Mouse (Mus musculus): ENCODE measurements around the gene Ppp2r5e. TPM values are rescaled to one million over a fixed set of nuclear protein-coding genes. Genes with fewer than 3 reads are reported as not detected.

Ppp2r5e gene
- polyA plus RNA-seq, 1 experiment from 2014 or later: 13.6 TPM

DNA sequence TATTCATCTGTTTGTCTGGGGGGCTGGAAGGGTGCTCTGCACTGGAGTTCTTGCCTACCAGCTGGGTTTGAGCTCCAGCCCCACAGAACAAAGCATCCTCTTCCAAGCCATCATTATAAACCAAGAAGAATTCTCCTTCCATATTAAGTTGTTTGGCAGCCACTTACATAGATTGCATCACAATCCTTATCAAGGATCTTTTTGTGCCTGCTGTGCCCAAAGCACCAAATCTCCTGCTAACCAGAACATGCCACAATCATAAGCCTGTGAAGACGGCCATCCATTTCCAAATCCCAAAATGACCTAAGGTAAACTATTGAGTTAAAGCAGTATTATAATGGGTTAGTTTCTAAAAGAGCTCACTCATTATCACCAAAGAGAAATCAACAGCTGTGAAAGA lies 25.9 kb downstream of the Ppp2r5e start:
- Histone ChIP-seq H3K4me2 (ENCODE audit: low read length) (no peak overlapping the region), H3K4me1 (replicated peaks; ENCODE audit: control insufficient read depth, insufficient read depth, low read length) (peaks cover 9% of the 10 kb centered on the region), H3K27ac (ENCODE audit: low read depth) (no peak overlapping the region), H3K27me3 (replicated peaks; ENCODE audit: control insufficient read depth, insufficient read depth, low read length) (no peaks in the 10 kb centered on the region), H3K9ac (ENCODE audit: low read length) (no peak overlapping the region), H3K36me3 (ENCODE audit: control insufficient read depth, insufficient read depth, low read length) (no peaks in the 10 kb centered on the region), H3K9me3 (ENCODE audit: control insufficient read depth, low read length) (no peaks in the 10 kb centered on the region), H3K4me3 (ENCODE audit: low read depth, low read length) (no peak overlapping the region)
- WGBS: 75% methylated on average over 1 of the region's 1 CpGs
- no peak for ATAC-seq (replicated peaks; ENCODE audit: low FRiP score, low TSS enrichment, low read depth)
- DNase-seq (ENCODE audit: low spot score): no peak

DNA sequence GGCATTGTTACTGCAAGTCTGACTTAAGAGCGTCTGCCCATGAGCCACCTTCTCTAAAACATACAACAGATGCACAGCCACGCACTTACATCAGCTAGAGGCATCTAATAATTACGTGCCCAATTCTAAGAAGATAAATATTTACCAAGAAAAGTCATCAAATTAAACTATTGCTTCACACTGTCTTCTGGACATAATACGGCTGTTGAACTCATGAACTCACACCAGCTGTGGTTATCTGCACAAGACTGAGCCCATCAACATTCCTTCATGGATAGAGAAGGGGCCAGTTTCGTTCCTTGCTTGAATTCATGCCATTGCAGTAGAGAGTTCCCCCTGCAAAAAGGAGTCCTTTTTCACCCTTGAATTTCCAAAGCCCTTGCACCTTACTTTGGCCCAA lies 28.3 kb downstream of the Ppp2r5e start:
- no peak for DNase-seq (ENCODE audit: low spot score)
- Histone ChIP-seq H3K27ac (ENCODE audit: low read depth) (no peak overlapping the region), H3K36me3 (ENCODE audit: control insufficient read depth, insufficient read depth, low read length) (no peaks in the 10 kb centered on the region), H3K9ac (ENCODE audit: low read length) (no peak overlapping the region), H3K4me2 (ENCODE audit: low read length) (no peak overlapping the region), H3K27me3 (replicated peaks; ENCODE audit: control insufficient read depth, insufficient read depth, low read length) (no peaks in the 10 kb centered on the region), H3K4me3 (ENCODE audit: low read depth, low read length) (no peak overlapping the region), H3K9me3 (ENCODE audit: control insufficient read depth, low read length) (no peaks in the 10 kb centered on the region), H3K4me1 (replicated peaks; ENCODE audit: control insufficient read depth, insufficient read depth, low read length) (peaks cover 9% of the 10 kb centered on the region)
- no peak for ATAC-seq (replicated peaks; ENCODE audit: low FRiP score, low TSS enrichment, low read depth)
- 36% methylated on average over 5 of the region's 5 CpGs for WGBS

DNA sequence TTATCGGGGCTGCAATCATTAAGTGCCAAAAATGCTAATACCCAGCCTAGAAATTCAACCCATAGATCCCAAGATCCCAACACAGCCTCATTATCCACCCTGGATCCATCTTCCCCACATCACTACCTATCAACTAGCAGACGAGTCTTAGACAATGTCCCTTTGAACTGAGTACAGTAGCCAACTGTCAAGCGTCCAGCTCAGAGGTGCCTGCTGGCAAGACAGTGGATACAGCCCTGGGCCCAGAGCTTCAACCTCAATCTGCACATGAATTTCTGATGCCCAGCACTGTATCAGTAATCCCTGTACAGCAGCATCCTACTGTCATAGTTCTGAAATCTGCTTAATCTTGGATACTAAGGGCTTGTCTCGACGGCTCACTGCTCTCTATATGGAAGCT lies 30.3 kb downstream of the Ppp2r5e start:
- Histone ChIP-seq H3K9ac (ENCODE audit: low read length) (no peak overlapping the region), H3K4me3 (ENCODE audit: low read depth, low read length) (no peak overlapping the region), H3K36me3 (ENCODE audit: control insufficient read depth, insufficient read depth, low read length) (no peaks in the 10 kb centered on the region), H3K27me3 (replicated peaks; ENCODE audit: control insufficient read depth, insufficient read depth, low read length) (no peaks in the 10 kb centered on the region), H3K9me3 (ENCODE audit: control insufficient read depth, low read length) (no peaks in the 10 kb centered on the region), H3K4me2 (ENCODE audit: low read length) (no peak overlapping the region), H3K27ac (ENCODE audit: low read depth) (no peak overlapping the region), H3K4me1 (replicated peaks; ENCODE audit: control insufficient read depth, insufficient read depth, low read length) (peaks cover 9% of the 10 kb centered on the region)
- DNase-seq (ENCODE audit: low spot score): no peak
- no peak for ATAC-seq (replicated peaks; ENCODE audit: low FRiP score, low TSS enrichment, low read depth)
- WGBS: 90% methylated on average over 5 of the region's 5 CpGs

DNA sequence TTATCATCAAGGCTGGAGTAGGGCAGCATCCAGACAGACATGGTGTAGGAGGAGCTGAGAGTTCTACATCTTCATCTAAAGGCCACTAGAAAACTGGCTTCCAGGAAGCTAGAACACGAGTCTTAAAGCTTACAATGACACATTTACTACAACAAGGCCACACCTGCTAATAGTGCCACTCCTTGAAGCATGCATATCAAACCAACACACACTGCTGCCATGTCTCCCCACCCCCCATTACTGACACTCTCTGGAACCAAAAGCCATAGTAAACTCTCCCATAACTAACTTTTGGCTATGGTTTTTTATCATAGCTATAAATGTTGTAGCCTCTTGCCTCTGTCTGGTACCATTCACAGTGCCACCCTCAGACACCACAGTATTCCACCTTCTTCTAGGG lies 31.5 kb downstream of the Ppp2r5e start:
- no peak for ATAC-seq (replicated peaks; ENCODE audit: low FRiP score, low TSS enrichment, low read depth)
- 61% methylated on average over 1 of the region's 1 CpGs for WGBS

DNA sequence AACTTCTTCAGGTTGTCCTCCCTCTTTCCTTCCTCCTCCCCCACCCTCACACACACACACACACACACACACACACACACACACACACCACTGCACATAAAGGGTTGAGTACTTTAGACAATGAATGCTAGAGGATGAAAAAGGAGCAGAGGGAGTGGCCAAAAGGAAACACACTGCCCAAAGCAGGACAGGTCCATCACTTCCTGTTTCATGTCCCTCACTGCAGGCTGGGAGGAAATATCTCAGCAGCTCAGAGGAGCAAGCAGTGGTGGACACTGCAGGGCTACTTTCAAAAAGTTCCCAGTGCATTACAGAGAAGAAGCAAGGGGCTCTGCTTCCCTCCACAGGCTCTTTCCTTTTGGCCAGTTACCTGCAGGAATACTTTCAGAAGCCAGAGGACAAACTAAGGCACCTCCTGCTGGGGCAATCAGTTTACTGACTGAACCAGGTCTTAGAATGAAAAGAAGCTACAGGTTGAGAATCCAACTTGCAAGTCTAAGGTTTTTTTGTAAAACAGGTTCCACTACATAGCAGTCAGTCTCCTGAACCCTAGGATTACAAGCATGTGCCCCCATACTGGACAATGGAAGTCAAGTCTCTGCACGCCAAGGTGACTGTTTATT lies 32.9 kb downstream of the Ppp2r5e start:
- 92% methylated on average over 1 of the region's 1 CpGs for WGBS
- H3K9me3 ChIP-seq (ENCODE audit: control insufficient read depth, low read length): no peaks in the 10 kb centered on the region
- H3K36me3 ChIP-seq (ENCODE audit: control insufficient read depth, insufficient read depth, low read length): no peaks in the 10 kb centered on the region
- H3K27me3 ChIP-seq (replicated peaks; ENCODE audit: control insufficient read depth, insufficient read depth, low read length): no peaks in the 10 kb centered on the region
- peaks cover 6% of the 10 kb centered on the region for H3K4me1 ChIP-seq (replicated peaks; ENCODE audit: control insufficient read depth, insufficient read depth, low read length)
- DNase-seq (ENCODE audit: low spot score): no peak
- H3K9ac ChIP-seq (ENCODE audit: low read length): no peak overlapping the region
- H3K4me3 ChIP-seq (ENCODE audit: low read depth, low read length): no peak overlapping the region
- H3K4me2 ChIP-seq (ENCODE audit: low read length): no peak overlapping the region
- ATAC-seq (replicated peaks; ENCODE audit: low FRiP score, low TSS enrichment, low read depth): no peak
- H3K27ac ChIP-seq (ENCODE audit: low read depth): no peak overlapping the region

More for the DNA sequence above, 31.5 kb downstream of the Ppp2r5e start:
- no peak overlapping the region for H3K9ac ChIP-seq (ENCODE audit: low read length)
- DNase-seq (ENCODE audit: low spot score): no peak
- H3K36me3 ChIP-seq (ENCODE audit: control insufficient read depth, insufficient read depth, low read length): no peaks in the 10 kb centered on the region
- H3K27ac ChIP-seq (ENCODE audit: low read depth): no peak overlapping the region
- H3K9me3 ChIP-seq (ENCODE audit: control insufficient read depth, low read length): no peaks in the 10 kb centered on the region
- no peak overlapping the region for H3K4me2 ChIP-seq (ENCODE audit: low read length)
- no peak overlapping the region for H3K4me3 ChIP-seq (ENCODE audit: low read depth, low read length)
- H3K4me1 ChIP-seq (replicated peaks; ENCODE audit: control insufficient read depth, insufficient read depth, low read length): peaks cover 9% of the 10 kb centered on the region
- H3K27me3 ChIP-seq (replicated peaks; ENCODE audit: control insufficient read depth, insufficient read depth, low read length): no peaks in the 10 kb centered on the region

DNA sequence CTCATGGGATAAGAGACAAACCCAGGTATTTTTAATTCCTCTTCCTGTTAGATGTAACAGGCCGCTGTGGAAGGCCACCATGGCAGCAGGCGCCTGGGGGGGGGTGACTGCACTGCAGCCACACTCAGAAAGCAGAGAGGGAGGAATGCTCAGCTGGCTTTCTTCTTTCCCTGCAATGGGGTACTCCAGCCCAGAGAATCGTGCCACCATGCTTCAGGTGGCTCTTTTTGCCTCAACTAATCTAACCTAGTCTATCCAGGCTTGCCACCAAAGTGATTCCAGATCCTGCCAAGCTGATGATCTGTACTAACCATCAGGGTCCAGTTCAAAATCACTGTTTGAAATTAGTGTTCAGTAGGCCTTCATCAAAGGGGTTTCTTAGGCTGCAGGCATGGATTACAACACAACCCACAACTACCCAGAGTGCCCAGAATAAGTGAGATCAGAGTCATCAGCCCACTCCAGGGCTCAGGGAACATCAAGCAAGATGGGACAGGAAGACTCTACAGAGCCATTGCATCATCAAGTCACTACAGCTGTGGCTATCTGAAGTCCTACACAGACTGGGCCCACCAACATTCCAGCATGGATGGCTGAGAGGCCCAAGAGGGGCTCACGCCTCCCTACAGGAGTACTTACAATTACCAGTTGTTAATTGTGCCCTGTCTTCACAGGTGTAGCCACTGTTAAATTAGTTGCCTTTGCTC lies 35.2 kb downstream of the Ppp2r5e start:
- Histone ChIP-seq H3K4me2 (ENCODE audit: low read length) (no peak overlapping the region), H3K4me3 (ENCODE audit: low read depth, low read length) (no peak overlapping the region), H3K4me1 (replicated peaks; ENCODE audit: control insufficient read depth, insufficient read depth, low read length) (peaks cover 2% of the 10 kb centered on the region), H3K27ac (ENCODE audit: low read depth) (no peak overlapping the region), H3K27me3 (replicated peaks; ENCODE audit: control insufficient read depth, insufficient read depth, low read length) (no peaks in the 10 kb centered on the region), H3K9ac (ENCODE audit: low read length) (no peak overlapping the region), H3K9me3 (ENCODE audit: control insufficient read depth, low read length) (no peaks in the 10 kb centered on the region), H3K36me3 (ENCODE audit: control insufficient read depth, insufficient read depth, low read length) (no peaks in the 10 kb centered on the region)
- 87% methylated on average over 4 of the region's 4 CpGs for WGBS
- DNase-seq (ENCODE audit: low spot score) (no peak), ATAC-seq (replicated peaks; ENCODE audit: low FRiP score, low TSS enrichment, low read depth) (no peak)

DNA sequence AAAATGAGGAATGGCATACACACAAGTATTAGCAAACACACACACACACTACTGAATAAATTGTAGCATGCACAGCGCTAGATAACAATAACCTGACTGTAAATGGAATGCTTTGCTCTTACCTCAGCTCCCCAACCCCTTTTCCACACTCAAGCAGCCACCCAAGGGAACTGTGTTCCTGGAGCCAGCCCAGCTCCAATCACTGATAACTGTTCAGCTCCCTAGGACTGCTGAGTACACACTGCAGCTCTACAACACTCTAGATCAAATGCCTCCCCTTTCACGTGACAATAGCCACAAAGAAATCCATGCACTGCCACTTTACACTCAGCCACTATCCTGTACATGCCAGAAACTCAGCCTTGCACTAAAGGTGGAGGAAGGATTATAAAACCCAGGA lies 36.8 kb downstream of the Ppp2r5e start:
- peaks cover 2% of the 10 kb centered on the region for H3K4me1 ChIP-seq (replicated peaks; ENCODE audit: control insufficient read depth, insufficient read depth, low read length)
- H3K9ac ChIP-seq (ENCODE audit: low read length): no peak overlapping the region
- H3K9me3 ChIP-seq (ENCODE audit: control insufficient read depth, low read length): no peaks in the 10 kb centered on the region
- no peaks in the 10 kb centered on the region for H3K27me3 ChIP-seq (replicated peaks; ENCODE audit: control insufficient read depth, insufficient read depth, low read length)
- no peak overlapping the region for H3K4me3 ChIP-seq (ENCODE audit: low read depth, low read length)
- ATAC-seq (replicated peaks; ENCODE audit: low FRiP score, low TSS enrichment, low read depth) (no peak), DNase-seq (ENCODE audit: low spot score) (no peak)
- H3K4me2 ChIP-seq (ENCODE audit: low read length): no peak overlapping the region
- 74% methylated on average over 2 of the region's 2 CpGs for WGBS
- no peak overlapping the region for H3K27ac ChIP-seq (ENCODE audit: low read depth)
- H3K36me3 ChIP-seq (ENCODE audit: control insufficient read depth, insufficient read depth, low read length): no peaks in the 10 kb centered on the region

DNA sequence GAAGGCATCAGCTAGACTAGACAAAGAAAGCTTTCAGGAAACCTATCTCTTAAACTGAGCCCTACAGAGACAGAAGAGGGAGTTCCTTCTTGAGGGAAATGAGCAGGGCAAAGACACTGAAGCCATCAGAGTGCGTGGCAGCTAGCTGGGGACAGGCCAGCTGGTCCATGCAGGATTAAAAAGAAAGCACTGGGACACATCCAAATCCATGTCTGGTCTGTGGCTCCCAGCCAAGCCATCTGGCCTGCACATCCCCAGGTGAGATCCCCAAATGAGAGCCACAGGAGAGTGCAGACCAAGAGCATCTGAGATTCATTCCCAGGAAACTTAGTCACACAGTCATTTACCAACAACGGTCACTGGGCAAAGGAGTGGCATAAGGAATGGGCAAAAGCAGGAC lies 38.2 kb downstream of the Ppp2r5e start:
- Histone ChIP-seq H3K36me3 (ENCODE audit: control insufficient read depth, insufficient read depth, low read length) (no peaks in the 10 kb centered on the region), H3K4me2 (ENCODE audit: low read length) (no peak overlapping the region), H3K9ac (ENCODE audit: low read length) (no peak overlapping the region), H3K27me3 (replicated peaks; ENCODE audit: control insufficient read depth, insufficient read depth, low read length) (no peaks in the 10 kb centered on the region), H3K9me3 (ENCODE audit: control insufficient read depth, low read length) (no peaks in the 10 kb centered on the region), H3K4me3 (ENCODE audit: low read depth, low read length) (no peak overlapping the region), H3K27ac (ENCODE audit: low read depth) (no peak overlapping the region), H3K4me1 (replicated peaks; ENCODE audit: control insufficient read depth, insufficient read depth, low read length) (peaks cover 2% of the 10 kb centered on the region)
- ATAC-seq (replicated peaks; ENCODE audit: low FRiP score, low TSS enrichment, low read depth) (no peak), DNase-seq (ENCODE audit: low spot score) (no peak)
- WGBS: 70% methylated on average over 2 of the region's 2 CpGs

DNA sequence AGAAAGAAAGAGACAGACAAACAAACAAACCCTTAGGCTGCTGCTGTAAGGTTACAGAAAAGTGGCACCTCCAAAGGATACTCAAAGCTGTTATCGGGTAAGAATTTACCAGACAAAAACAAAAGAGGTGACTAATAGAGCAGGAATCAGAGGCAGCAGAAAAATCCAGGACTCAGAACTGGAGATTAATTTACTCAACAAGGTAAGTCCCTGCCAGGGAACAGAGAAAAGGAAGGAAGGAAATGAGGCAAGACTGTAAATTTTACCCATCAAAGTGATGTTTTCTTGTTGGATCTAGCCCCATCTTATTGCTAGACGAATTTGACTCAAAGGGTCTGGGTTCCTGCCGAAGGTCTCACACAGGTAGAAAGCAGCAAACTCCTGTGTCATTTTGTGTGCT lies 41.0 kb downstream of the Ppp2r5e start:
- no peak overlapping the region for H3K4me2 ChIP-seq (ENCODE audit: low read length)
- H3K4me1 ChIP-seq (replicated peaks; ENCODE audit: control insufficient read depth, insufficient read depth, low read length): peaks cover 2% of the 10 kb centered on the region
- H3K27ac ChIP-seq (ENCODE audit: low read depth): no peak overlapping the region
- DNase-seq (ENCODE audit: low spot score): no peak
- WGBS: 63% methylated on average over 3 of the region's 3 CpGs
- no peaks in the 10 kb centered on the region for H3K36me3 ChIP-seq (ENCODE audit: control insufficient read depth, insufficient read depth, low read length)
- no peaks in the 10 kb centered on the region for H3K27me3 ChIP-seq (replicated peaks; ENCODE audit: control insufficient read depth, insufficient read depth, low read length)
- no peak overlapping the region for H3K4me3 ChIP-seq (ENCODE audit: low read depth, low read length)
- no peak for ATAC-seq (replicated peaks; ENCODE audit: low FRiP score, low TSS enrichment, low read depth)
- H3K9ac ChIP-seq (ENCODE audit: low read length): no peak overlapping the region
- no peaks in the 10 kb centered on the region for H3K9me3 ChIP-seq (ENCODE audit: control insufficient read depth, low read length)

Data from intestine, embryonic 14.5 days (tissue).